Mouse (Mus musculus) heart, postnatal 0 days (tissue): ENCODE measurements around the gene Dpysl5. TPM values are rescaled to one million over a fixed set of nuclear protein-coding genes. Genes with fewer than 3 reads are reported as not detected.

ENCODE experiments used
- ATAC-seq: fragments of 200-750 bp; cut with Nextera tagmentation; 2 replicates; pipeline ENCODE4 v1.8.0; 2017; ENCODE audit warnings: low read depth, moderate number of reproducible peaks, moderate library complexity; ENCODE audit not compliant: insufficient read depth
- DNase-seq: peaks from one replicate; pipeline ENCODE4 v3.0.0-alpha.2; 2016; ENCODE audit warnings: low spot score
- H3K27ac ChIP-seq: fragments of 300-500 bp; sonication (generic); 2 replicates; pipeline ENCODE4 v1.5.1; 2014; ENCODE audit warnings: low read depth, mild to moderate bottlenecking
- H3K27me3 ChIP-seq: fragments of 300-500 bp; sonication (generic); 2 replicates; pipeline ENCODE4 v1.6.1; 2014; ENCODE audit warnings: low read length, mixed read lengths; ENCODE audit not compliant: control insufficient read depth, insufficient read depth
- H3K36me3 ChIP-seq: fragments of 300-500 bp; sonication (generic); replicated peaks from 2 replicates; pipeline ENCODE4 v1.6.1; 2014; ENCODE audit warnings: low read length, mixed read lengths; ENCODE audit not compliant: control insufficient read depth, insufficient read depth
- H3K4me1 ChIP-seq: fragments of 300-500 bp; sonication (generic); 2 replicates; pipeline ENCODE4 v1.6.1; 2014; ENCODE audit warnings: antibody characterized with exemption; ENCODE audit not compliant: control insufficient read depth, insufficient read depth
- H3K4me2 ChIP-seq: fragments of 300-500 bp; sonication (generic); 2 replicates; pipeline ENCODE4 v1.6.1; 2014; ENCODE audit warnings: low read depth, mild to moderate bottlenecking, low read length, moderate library complexity
- H3K4me3 ChIP-seq: fragments of 300-500 bp; sonication (generic); 2 replicates; pipeline ENCODE4 v1.5.1; 2014; ENCODE audit warnings: low read depth, low read length
- H3K9ac ChIP-seq: fragments of 300-500 bp; sonication (generic); replicated peaks from 2 replicates; pipeline ENCODE4 v1.6.1; 2014; ENCODE audit warnings: low read depth, low read length, mixed read lengths
- H3K9me3 ChIP-seq: fragments of 300-500 bp; sonication (generic); replicated peaks from 2 replicates; pipeline ENCODE4 v1.6.1; 2016; ENCODE audit warnings: low read length; ENCODE audit not compliant: control insufficient read depth
- CTCF ChIP-seq: IDR thresholded peaks from 2 replicates; pipeline ENCODE4 v1.5.1; 2016; ENCODE audit warnings: antibody characterized with exemption, control low read depth, low read depth
- EP300 ChIP-seq: IDR thresholded peaks from 2 replicates; pipeline ENCODE4 v1.6.1; 2016; ENCODE audit warnings: antibody characterized with exemption, low read depth
- WGBS: fragments of 180-500 bp; shearing (Covaris S2); extraction: QIAGEN DNeasy Blood & Tissue Kit; methylation state at CpG from one replicate; pipeline ENCODE4 v1.1.7; 2014; 5-methylcytosine and 5-hydroxymethylcytosine counted together
- polyA plus RNA-seq: library from polyadenylated mRNA; unstranded; fragments of >200 nt; fragmentation: Nextera tagmentation; extraction: Ambion mirVana; gene quantifications from 2 replicates; pipeline ENCODE4 v1.2.1, GENCODE M21; 2015
- total RNA-seq: library from RNA; depleted of rRNA; stranded (reverse); fragments of >200 nt; gene quantifications from 2 replicates; pipeline ENCODE4 v1.2.3, GENCODE M21; 2014; ENCODE audit warnings: low replicate concordance

Gene Dpysl5
- total and polyA plus RNA-seq, 2 experiments from 2014 or later, result 0.83 to 4.7 TPM

GRCm38 (mm10) chr5:30755215-30755614 lies 43.9 kb downstream of the Dpysl5 start:
- no peaks in the 10 kb centered on the region for H3K4me1 ChIP-seq

GRCm38 (mm10) chr5:30762815-30763510 lies 51.6 kb downstream of the Dpysl5 start:
- no peaks in the 10 kb centered on the region for H3K9me3 ChIP-seq
- peaks cover 14% of the 10 kb centered on the region for H3K4me1 ChIP-seq
- TF ChIP-seq CTCF, result no peak
- no peak for TF ChIP-seq EP300
- ATAC-seq (no peak), DNase-seq (no peak)
- H3K27ac ChIP-seq, result no peak overlapping the region
- no peak overlapping the region for H3K4me2 ChIP-seq
- H3K4me3 ChIP-seq, result no peak overlapping the region
- WGBS, result 77% methylated on average over 14 of the region's 14 CpGs
- no peaks in the 10 kb centered on the region for H3K27me3 ChIP-seq
- H3K9ac ChIP-seq, result no peak overlapping the region
- H3K36me3 ChIP-seq, result no peaks in the 10 kb centered on the region

More at GRCm38 (mm10) chr5:30755215-30755614, 43.9 kb downstream of the Dpysl5 start:
- Histone ChIP-seq H3K36me3 (no peaks in the 10 kb centered on the region), H3K4me3 (no peak overlapping the region), H3K27me3 (no peaks in the 10 kb centered on the region), H3K9ac (no peak overlapping the region), H3K9me3 (no peaks in the 10 kb centered on the region), H3K27ac (no peak overlapping the region), H3K4me2 (no peak overlapping the region)
- DNase-seq (no peak), ATAC-seq (no peak)
- 53% methylated on average over 5 of the region's 5 CpGs for WGBS
- TF ChIP-seq EP300, result no peak
- no peak for TF ChIP-seq CTCF

GRCm38 (mm10) chr5:30763511-30763830 lies 52.1 kb downstream of the Dpysl5 start:
- 87% methylated on average over 5 of the region's 5 CpGs for WGBS
- ATAC-seq (no peak), DNase-seq (no peak)
- Histone ChIP-seq H3K4me1 (peaks cover 19% of the 10 kb centered on the region), H3K9me3 (no peaks in the 10 kb centered on the region), H3K4me3 (no peak overlapping the region), H3K27ac (no peak overlapping the region), H3K36me3 (no peaks in the 10 kb centered on the region), H3K4me2 (no peak overlapping the region), H3K9ac (no peak overlapping the region), H3K27me3 (no peaks in the 10 kb centered on the region)
- no peak for TF ChIP-seq EP300
- TF ChIP-seq CTCF, result no peak

GRCm38 (mm10) chr5:30765596-30766370 lies 54.4 kb downstream of the Dpysl5 start:
- Histone ChIP-seq H3K36me3 (no peaks in the 10 kb centered on the region), H3K27me3 (no peaks in the 10 kb centered on the region), H3K9me3 (no peaks in the 10 kb centered on the region), H3K4me1 (peaks cover 24% of the 10 kb centered on the region), H3K4me3 (no peak overlapping the region), H3K4me2 (no peak overlapping the region), H3K9ac (no peak overlapping the region), H3K27ac (0 out of 2 replicates have a peak overlapping the region, but pooled peaks have one; percentile 11)
- no peak for TF ChIP-seq EP300
- TF ChIP-seq CTCF, result no peak
- 55% methylated on average over 12 of the region's 12 CpGs for WGBS
- DNase-seq, result no peak
- no peak for ATAC-seq

GRCm38 (mm10) chr5:30768082-30768481 lies 56.7 kb downstream of the Dpysl5 start:
- DNase-seq, result no peak
- Histone ChIP-seq H3K4me3 (no peak overlapping the region), H3K36me3 (no peaks in the 10 kb centered on the region), H3K4me2 (peak overlapping the region; percentile 20; the same call in 1 of the 2 replicates), H3K4me1 (peaks cover 24% of the 10 kb centered on the region), H3K9me3 (no peaks in the 10 kb centered on the region), H3K9ac (no peak overlapping the region), H3K27me3 (no peaks in the 10 kb centered on the region), H3K27ac (peak overlapping the region; percentile 40; the same call in 1 of the 2 replicates)
- no peak; the same call in 1 of the 2 replicates for ATAC-seq
- 51% methylated on average over 4 of the region's 4 CpGs for WGBS
- TF ChIP-seq CTCF, result no peak
- no peak for TF ChIP-seq EP300
